In genomic region chr10:62099749-62100403, GRCm38 (mm10) we compare ENCODE assay signal across 16 mouse cellular contexts. TPM values are rescaled to one million over a fixed set of nuclear protein-coding genes. Genes with fewer than 3 reads are reported as not detected.
DNase-seq lines count a peak whose midpoint lies in the region; ATAC-seq and TF ChIP-seq lines count a peak whose summit lies in the region.
"Had no signal": no experiment of that assay in that cellular context is flagged by ENCODE, and none has a peak within 500 bp of the region (broad histone marks: within the 10 kb centered on the region; RNA-seq: fewer than 3 reads in every experiment).

No protein-coding gene starts in this region.

- H3K27ac ChIP-seq in lung, embryonic 14.5 days (ENCODE audit: low read depth): no peak overlapping the region
- H3K27ac ChIP-seq in limb, embryonic 15.5 days: no peak overlapping the region
- H3K27ac ChIP-seq: stomach, embryonic 15.5 days had no signal

- H3K4me3 ChIP-seq in lung, embryonic 14.5 days (ENCODE audit: low read depth, low read length): no peak overlapping the region
- H3K4me3 ChIP-seq in limb, embryonic 15.5 days: no peak overlapping the region
- H3K4me3 ChIP-seq: stomach, embryonic 15.5 days had no signal

- TF ChIP-seq CTCF in lung, embryonic 14.5 days (IDR thresholded peaks at IDR 0.05; ENCODE audit: low read depth): no peak

- ATAC-seq in lung, embryonic 14.5 days (ENCODE audit: insufficient read depth): 0 out of 2 replicates have a peak, but pooled peaks have one; percentile 32
- peak; percentile 17; the same call in 1 of the 2 replicates for ATAC-seq in limb, embryonic 15.5 days (ENCODE audit: insufficient number of reproducible peaks, low FRiP score, low TSS enrichment, low read depth)
- ATAC-seq: liver, postnatal 0 days; Patski had no signal

- H3K9me3 ChIP-seq in lung, embryonic 14.5 days (ENCODE audit: low read depth, low read length): no peaks in the 10 kb centered on the region
- H3K9me3 ChIP-seq in limb, embryonic 15.5 days: no peaks in the 10 kb centered on the region
- H3K9me3 ChIP-seq: stomach, embryonic 15.5 days had no signal

- H3K36me3 ChIP-seq in lung, embryonic 14.5 days (ENCODE audit: insufficient read depth): no peaks in the 10 kb centered on the region
- no peaks in the 10 kb centered on the region for H3K36me3 ChIP-seq in limb, embryonic 15.5 days
- H3K36me3 ChIP-seq: stomach, embryonic 15.5 days had no signal

- WGBS in lung, embryonic 14.5 days: 48% methylated on average over 10 of the region's 10 CpGs
- WGBS in limb, embryonic 15.5 days: 41% methylated on average over 10 of the region's 10 CpGs

- H3K27me3 ChIP-seq in lung, embryonic 14.5 days (ENCODE audit: insufficient read depth, low read length): no peaks in the 10 kb centered on the region
- H3K27me3 ChIP-seq in limb, embryonic 15.5 days: peaks cover 23% of the 10 kb centered on the region
- H3K27me3 ChIP-seq: stomach, embryonic 15.5 days had no signal

- peak; percentile 29 for DNase-seq in lung, embryonic 14.5 days
- no peak for DNase-seq in lung, postnatal 25 days (ENCODE audit: low spot score)
- peak; percentile 51 for DNase-seq in forelimb bud, embryonic 11.5 days (ENCODE audit: low read depth, low spot score)
- peak; percentile 61 for DNase-seq in retina, embryonic 14.5 days (ENCODE audit: low spot score)
- DNase-seq in thymus, postnatal 14 days: no peak
- no peak for DNase-seq in adipocyte (ENCODE audit: low spot score)
- DNase-seq in cerebellum, adult 9-10 months: no peak
- DNase-seq: adrenal gland, postnatal 25 days; cerebellum, postnatal 36 days; liver, postnatal 0 days; right cerebral cortex, adult 18-20 months had no signal

- no peak overlapping the region for H3K4me2 ChIP-seq in lung, embryonic 14.5 days
- H3K4me2 ChIP-seq in limb, embryonic 15.5 days: no peak overlapping the region
- H3K4me2 ChIP-seq: stomach, embryonic 15.5 days had no signal

- no peaks in the 10 kb centered on the region for H3K4me1 ChIP-seq in lung, embryonic 14.5 days (ENCODE audit: insufficient read depth)
- H3K4me1 ChIP-seq in limb, embryonic 15.5 days: peaks cover 24% of the 10 kb centered on the region
- H3K4me1 ChIP-seq: stomach, embryonic 15.5 days had no signal

- no peak overlapping the region for H3K9ac ChIP-seq in lung, embryonic 14.5 days
- no peak overlapping the region for H3K9ac ChIP-seq in limb, embryonic 15.5 days
- H3K9ac ChIP-seq: liver, postnatal 0 days; stomach, embryonic 15.5 days had no signal

RNA-seq across cellular contexts. Expression of gene Neurog3, which starts 33.0 kb away (rescaled TPM):
- not detected in 2 replicates for polyA plus RNA-seq in lung, embryonic 14.5 days (2014; fragmentation: Nextera tagmentation; extraction: Ambion mirVana)
- polyA plus RNA-seq in limb, embryonic 15.5 days (2015; fragmentation: Nextera tagmentation; extraction: Ambion mirVana): not detected in 2 replicates
- polyA plus RNA-seq: heart, postnatal 0 days; kidney, embryonic 16.5 days; liver, postnatal 0 days; Patski had no signal

RNA-seq across cellular contexts. Expression of gene Fam241b, which starts 43.8 kb away (rescaled TPM):
- polyA plus RNA-seq in lung, embryonic 14.5 days (2014; fragmentation: Nextera tagmentation; extraction: Ambion mirVana): 2.4 and 2.6 TPM in 2 replicates
- polyA plus RNA-seq in limb, embryonic 15.5 days (2015; fragmentation: Nextera tagmentation; extraction: Ambion mirVana): 16.6 and 20.1 TPM in 2 replicates

Comparison
In these comparisons a context has a peak if more than half of its experiments do, and no peak if none do; other contexts are left out.
1. DNase-seq: peak in lung, embryonic 14.5 days (single experiment), forelimb bud, embryonic 11.5 days (single experiment) and retina, embryonic 14.5 days (single experiment); none in lung, postnatal 25 days (single experiment), thymus, postnatal 14 days (single experiment), adipocyte (single experiment) and cerebellum, adult 9-10 months (single experiment).